Comparison of ENCODE assay signal across 14 mouse cellular contexts in genomic region chr4:59380478-59380877, GRCm38 (mm10). TPM values are rescaled to one million over a fixed set of nuclear protein-coding genes. Genes with fewer than 3 reads are reported as not detected.
A peak's percentile ranks its signal among the peaks of the same experiment; 100 is the strongest.
DNase-seq lines count a peak whose midpoint lies in the region; ATAC-seq and TF ChIP-seq lines count a peak whose summit lies in the region.
"Had no signal": no experiment of that assay in that cellular context is flagged by ENCODE, and none has a peak within 500 bp of the region (broad histone marks: within the 10 kb centered on the region; RNA-seq: fewer than 3 reads in every experiment).

No protein-coding gene starts in this region.

- no peaks in the 10 kb centered on the region for H3K36me3 ChIP-seq in forebrain, embryonic 15.5 days
- H3K36me3 ChIP-seq in forebrain, embryonic 12.5 days (replicated peaks): no peaks in the 10 kb centered on the region
- H3K36me3 ChIP-seq: embryonic facial prominence, embryonic 10.5 days; embryonic facial prominence, embryonic 13.5 days; hindbrain, embryonic 12.5 days; hindbrain, embryonic 15.5 days had no signal

- H3K9me3 ChIP-seq in forebrain, embryonic 15.5 days: no peaks in the 10 kb centered on the region
- no peaks in the 10 kb centered on the region for H3K9me3 ChIP-seq in forebrain, embryonic 12.5 days
- H3K9me3 ChIP-seq: embryonic facial prominence, embryonic 10.5 days; embryonic facial prominence, embryonic 13.5 days; hindbrain, embryonic 12.5 days; hindbrain, embryonic 15.5 days had no signal

- no peak overlapping the region for H3K4me3 ChIP-seq in forebrain, embryonic 15.5 days
- H3K4me3 ChIP-seq in forebrain, embryonic 12.5 days (replicated peaks): no peak overlapping the region
- H3K4me3 ChIP-seq: embryonic facial prominence, embryonic 10.5 days; embryonic facial prominence, embryonic 13.5 days; erythroblast, embryonic 14.5 days; gastrocnemius, adult 2 months; hindbrain, embryonic 12.5 days; hindbrain, embryonic 15.5 days had no signal

- no peak for TF ChIP-seq POLR2A in brain, embryonic 14.5 days (IDR thresholded peaks at IDR 0.05; ENCODE audit: borderline replicate concordance, extremely low read depth, insufficient read depth, insufficient read length, poor library complexity, severe bottlenecking)

- peaks cover 29% of the 10 kb centered on the region for H3K4me1 ChIP-seq in forebrain, embryonic 15.5 days
- no peaks in the 10 kb centered on the region for H3K4me1 ChIP-seq in forebrain, embryonic 12.5 days
- H3K4me1 ChIP-seq: hindbrain, embryonic 12.5 days had no signal

- TF ChIP-seq CTCF in brain, embryonic 14.5 days (IDR thresholded peaks at IDR 0.05; ENCODE audit: borderline replicate concordance, extremely low read depth, insufficient read depth, insufficient read length): no peak

- peak; percentile 41 for DNase-seq in brain, adult 2 months (ENCODE audit: low read depth, low spot score)
- DNase-seq in brain, embryonic 14.5 days (ENCODE audit: low read depth): peak; percentile 69
- no peak for DNase-seq in thymus, adult 18-20 months

- peak; percentile 46 for ATAC-seq in forebrain, embryonic 15.5 days (replicated peaks)
- no peak for ATAC-seq in forebrain, embryonic 12.5 days (ENCODE audit: low FRiP score)
- no peak for ATAC-seq in cerebellum, adult (ENCODE audit: insufficient number of reproducible peaks, low FRiP score, low TSS enrichment)
- ATAC-seq: CD4-positive, CD25-positive, alpha-beta regulatory T cell, adult 4 months had no signal

- H3K4me2 ChIP-seq in forebrain, embryonic 15.5 days (replicated peaks): no peak overlapping the region
- no peak overlapping the region for H3K4me2 ChIP-seq in forebrain, embryonic 12.5 days
- H3K4me2 ChIP-seq: embryonic facial prominence, embryonic 13.5 days; heart, embryonic 11.5 days; hindbrain, embryonic 12.5 days; hindbrain, embryonic 15.5 days had no signal

- H3K9ac ChIP-seq in forebrain, embryonic 15.5 days (replicated peaks): no peak overlapping the region
- no peak overlapping the region for H3K9ac ChIP-seq in forebrain, embryonic 12.5 days
- H3K9ac ChIP-seq: embryonic facial prominence, embryonic 13.5 days; hindbrain, embryonic 12.5 days; hindbrain, embryonic 15.5 days had no signal

- no peaks in the 10 kb centered on the region for H3K27me3 ChIP-seq in forebrain, embryonic 15.5 days
- no peaks in the 10 kb centered on the region for H3K27me3 ChIP-seq in forebrain, embryonic 12.5 days
- H3K27me3 ChIP-seq: embryonic facial prominence, embryonic 13.5 days; hindbrain, embryonic 12.5 days; hindbrain, embryonic 15.5 days had no signal

- H3K27ac ChIP-seq in forebrain, embryonic 15.5 days (replicated peaks): no peak overlapping the region
- no peak overlapping the region for H3K27ac ChIP-seq in forebrain, embryonic 12.5 days
- H3K27ac ChIP-seq: embryonic facial prominence, embryonic 10.5 days; embryonic facial prominence, embryonic 13.5 days; gastrocnemius, adult 2 months; hindbrain, embryonic 12.5 days; hindbrain, embryonic 15.5 days had no signal

- 70% methylated on average over 4 of the region's 4 CpGs for WGBS in forebrain, embryonic 15.5 days
- WGBS in forebrain, embryonic 12.5 days: 84% methylated on average over 4 of the region's 4 CpGs

RNA-seq across cellular contexts. Expression of gene Susd1, which starts 58.0 kb away (rescaled TPM):
- 0.90 and 0.91 TPM in 2 replicates for polyA plus RNA-seq in forebrain, embryonic 15.5 days (2015; fragmentation: Nextera tagmentation; extraction: Ambion mirVana)
- polyA plus RNA-seq in forebrain, embryonic 12.5 days (2016; fragmentation: Nextera tagmentation; extraction: Ambion mirVana): 1.3 and 1.9 TPM in 2 replicates
- polyA plus RNA-seq in brain, embryonic 14.5 days (2012; rRNA removed): 2.3 and 3.7 TPM in 2 replicates

Comparison
In these comparisons a context has a peak if more than half of its experiments do, and no peak if none do; other contexts are left out.
1. DNase-seq: peak in brain, adult 2 months (single experiment) and brain, embryonic 14.5 days (single experiment); none in thymus, adult 18-20 months (0 of 2).